Mouse (Mus musculus) intestine, postnatal 0 days (tissue): Measurements from ENCODE around the gene B3gat1. TPM values are rescaled to one million over a fixed set of nuclear protein-coding genes. Genes with fewer than 3 reads are reported as not detected.
A peak's percentile ranks its signal among the peaks of the same experiment; 100 is the strongest.

Experiments used
- ATAC-seq: fragments of 200-750 bp; cut with Nextera tagmentation; 2 replicates; pipeline ENCODE4 v1.8.0; 2017; ENCODE audit warnings: mild to moderate bottlenecking, moderate TSS enrichment, moderate library complexity
- H3K27ac ChIP-seq: fragments of 300-500 bp; sonication (generic); 2 replicates; pipeline ENCODE4 v1.5.1; 2014; ENCODE audit warnings: mild to moderate bottlenecking, low read depth, low read length, moderate library complexity
- H3K27me3 ChIP-seq: fragments of 300-500 bp; sonication (generic); replicated peaks from 2 replicates; pipeline ENCODE4 v1.6.1; 2014; ENCODE audit warnings: low read length, mixed read lengths; ENCODE audit not compliant: control insufficient read depth, insufficient read depth
- H3K36me3 ChIP-seq: fragments of 300-500 bp; sonication (generic); 2 replicates; pipeline ENCODE4 v1.6.1; 2014; ENCODE audit warnings: mild to moderate bottlenecking, moderate library complexity; ENCODE audit not compliant: control insufficient read depth, insufficient read depth
- H3K4me1 ChIP-seq: fragments of 300-500 bp; sonication (generic); replicated peaks from 2 replicates; pipeline ENCODE4 v1.6.1; 2014; ENCODE audit warnings: antibody characterized with exemption, low read length, mixed read lengths; ENCODE audit not compliant: control insufficient read depth, insufficient read depth
- H3K4me2 ChIP-seq: fragments of 300-500 bp; sonication (generic); replicated peaks from 2 replicates; pipeline ENCODE4 v1.6.1; 2014; ENCODE audit warnings: low read depth, mild to moderate bottlenecking, moderate library complexity
- H3K4me3 ChIP-seq: fragments of 300-500 bp; sonication (generic); 2 replicates; pipeline ENCODE4 v1.5.1; 2014; ENCODE audit warnings: low read depth, low read length
- H3K9ac ChIP-seq: fragments of 300-500 bp; sonication (generic); 2 replicates; pipeline ENCODE4 v1.6.1; 2014; ENCODE audit warnings: mild to moderate bottlenecking, low read depth, low read length
- H3K9me3 ChIP-seq: fragments of 300-500 bp; sonication (generic); 2 replicates; pipeline ENCODE4 v1.6.1; 2016; ENCODE audit warnings: mixed run types; ENCODE audit not compliant: control insufficient read depth
- CTCF ChIP-seq: sonication (generic); IDR thresholded peaks from 2 replicates; pipeline ENCODE4 v1.5.1; 2016; ENCODE audit warnings: low read depth, mild to moderate bottlenecking, control low read depth, antibody characterized with exemption, moderate library complexity
- WGBS: fragments of 180-500 bp; shearing (Covaris S2); extraction: QIAGEN DNeasy Blood & Tissue Kit; methylation state at CpG from one replicate; pipeline ENCODE4 v1.1.7; 2014; 5-methylcytosine and 5-hydroxymethylcytosine counted together
- polyA plus RNA-seq: library from polyadenylated mRNA; unstranded; fragments of >200 nt; fragmentation: Nextera tagmentation; extraction: Ambion mirVana; gene quantifications from 2 replicates; pipeline ENCODE4 v1.2.1, GENCODE M21; 2015

B3gat1 gene
- polyA plus RNA-seq, 1 experiment from 2014 or later = 0.05 TPM

- Histone ChIP-seq H3K4me1 (no peaks in the 10 kb centered on the region), H3K4me2 (no peak overlapping the region), H3K36me3 (no peaks in the 10 kb centered on the region), H3K27ac (no peak overlapping the region), H3K4me3 (no peak overlapping the region), H3K27me3 (no peaks in the 10 kb centered on the region), H3K9ac (no peak overlapping the region), H3K9me3 (no peaks in the 10 kb centered on the region)
- TF ChIP-seq CTCF = no peak
- WGBS = 79% methylated on average over 6 of the region's 6 CpGs
- no peak for ATAC-seq
Measured at GRCm38 (mm10) chr9:26762477-26762876, 28.9 kb downstream of the B3gat1 start.

GRCm38 (mm10) chr9:26768181-26768580 is 34.7 kb downstream of the B3gat1 start:
- H3K4me3 ChIP-seq = no peak overlapping the region
- no peak overlapping the region for H3K9ac ChIP-seq
- 77% methylated on average over 3 of the region's 3 CpGs for WGBS
- no peak for TF ChIP-seq CTCF
- H3K36me3 ChIP-seq = no peaks in the 10 kb centered on the region
- H3K4me1 ChIP-seq = no peaks in the 10 kb centered on the region
- H3K9me3 ChIP-seq = no peaks in the 10 kb centered on the region
- H3K4me2 ChIP-seq = no peak overlapping the region
- no peak overlapping the region for H3K27ac ChIP-seq
- ATAC-seq = no peak
- H3K27me3 ChIP-seq = no peaks in the 10 kb centered on the region

GRCm38 (mm10) chr9:26775700-26776099 is 42.2 kb downstream of the B3gat1 start:
- Histone ChIP-seq H3K4me1 (no peaks in the 10 kb centered on the region), H3K27me3 (no peaks in the 10 kb centered on the region), H3K27ac (no peak overlapping the region), H3K4me2 (no peak overlapping the region), H3K4me3 (no peak overlapping the region), H3K9ac (no peak overlapping the region), H3K36me3 (no peaks in the 10 kb centered on the region), H3K9me3 (no peaks in the 10 kb centered on the region)
- ATAC-seq = no peak
- 77% methylated on average over 2 of the region's 2 CpGs for WGBS
- no peak for TF ChIP-seq CTCF

- Histone ChIP-seq H3K9me3 (no peaks in the 10 kb centered on the region), H3K9ac (no peak overlapping the region), H3K27me3 (no peaks in the 10 kb centered on the region), H3K4me1 (no peaks in the 10 kb centered on the region), H3K4me3 (no peak overlapping the region), H3K27ac (no peak overlapping the region), H3K36me3 (no peaks in the 10 kb centered on the region), H3K4me2 (no peak overlapping the region)
- WGBS = 60% methylated on average over 6 of the region's 6 CpGs
- no peak for ATAC-seq
- peak; percentile 80 for TF ChIP-seq CTCF
Measured at GRCm38 (mm10) chr9:26776122-26776902, 42.8 kb downstream of the B3gat1 start.

GRCm38 (mm10) chr9:26778421-26778820 is 44.9 kb downstream of the B3gat1 start:
- H3K27me3 ChIP-seq = no peaks in the 10 kb centered on the region
- WGBS = 79% methylated on average over 7 of the region's 7 CpGs
- H3K36me3 ChIP-seq = no peaks in the 10 kb centered on the region
- H3K4me3 ChIP-seq = no peak overlapping the region
- no peak for ATAC-seq
- H3K9ac ChIP-seq = no peak overlapping the region
- no peaks in the 10 kb centered on the region for H3K4me1 ChIP-seq
- H3K4me2 ChIP-seq = no peak overlapping the region
- no peak overlapping the region for H3K27ac ChIP-seq
- no peaks in the 10 kb centered on the region for H3K9me3 ChIP-seq
- no peak for TF ChIP-seq CTCF

- Histone ChIP-seq H3K4me2 (no peak overlapping the region), H3K27me3 (no peaks in the 10 kb centered on the region), H3K36me3 (no peaks in the 10 kb centered on the region), H3K9me3 (no peaks in the 10 kb centered on the region), H3K27ac (no peak overlapping the region), H3K9ac (no peak overlapping the region), H3K4me3 (no peak overlapping the region), H3K4me1 (no peaks in the 10 kb centered on the region)
- no peak for ATAC-seq
- 63% methylated on average over 7 of the region's 7 CpGs for WGBS
- TF ChIP-seq CTCF = no peak
Measured at GRCm38 (mm10) chr9:26783414-26783975, 50.0 kb downstream of the B3gat1 start.
